Mouse (Mus musculus): ENCODE measurements around the gene Stx12. TPM values are rescaled to one million over a fixed set of nuclear protein-coding genes. Genes with fewer than 3 reads are reported as not detected.

Gene Stx12
- polyA plus RNA-seq, 1 experiment from 2014 or later = 174 TPM

- no peaks in the 10 kb centered on the region for H3K4me1 ChIP-seq (ENCODE audit: control insufficient read depth, insufficient read depth, low read length)
- H3K9me3 ChIP-seq (replicated peaks; ENCODE audit: control insufficient read depth, low read length, poor library complexity, severe bottlenecking) = no peaks in the 10 kb centered on the region
- no peak for ATAC-seq
- WGBS = 90% methylated on average over 6 of the region's 6 CpGs
- no peak overlapping the region for H3K9ac ChIP-seq (ENCODE audit: low read depth, low read length)
- no peaks in the 10 kb centered on the region for H3K27me3 ChIP-seq (ENCODE audit: control insufficient read depth, insufficient read depth, low read depth, low read length)
- H3K27ac ChIP-seq (ENCODE audit: low read length) = no peak overlapping the region
- H3K36me3 ChIP-seq (ENCODE audit: control insufficient read depth, insufficient read depth, low read length) = peaks cover 40% of the 10 kb centered on the region
- no peak overlapping the region for H3K4me3 ChIP-seq (ENCODE audit: low read depth, low read length)
- no peak overlapping the region for H3K4me2 ChIP-seq (ENCODE audit: low read length)
These were observed 27.8 kb upstream of the Stx12 start for GRCm38 (mm10) chr4:132912156-132912555.

GRCm38 (mm10) chr4:132905843-132906360, 21.6 kb upstream of the Stx12 start:
- Histone ChIP-seq H3K4me1 (ENCODE audit: control insufficient read depth, insufficient read depth, low read length) (no peaks in the 10 kb centered on the region), H3K4me3 (ENCODE audit: low read depth, low read length) (no peak overlapping the region), H3K9ac (ENCODE audit: low read depth, low read length) (no peak overlapping the region), H3K9me3 (replicated peaks; ENCODE audit: control insufficient read depth, low read length, poor library complexity, severe bottlenecking) (no peaks in the 10 kb centered on the region), H3K27me3 (ENCODE audit: control insufficient read depth, insufficient read depth, low read depth, low read length) (no peaks in the 10 kb centered on the region), H3K36me3 (ENCODE audit: control insufficient read depth, insufficient read depth, low read length) (peaks cover 22% of the 10 kb centered on the region), H3K27ac (ENCODE audit: low read length) (0 out of 2 replicates have a peak overlapping the region, but pooled peaks have one; percentile 12), H3K4me2 (ENCODE audit: low read length) (no peak overlapping the region)
- no peak for ATAC-seq
- 90% methylated on average over 5 of the region's 5 CpGs for WGBS

GRCm38 (mm10) chr4:132904765-132905309, 20.5 kb upstream of the Stx12 start:
- Histone ChIP-seq H3K4me3 (ENCODE audit: low read depth, low read length) (no peak overlapping the region), H3K36me3 (ENCODE audit: control insufficient read depth, insufficient read depth, low read length) (peaks cover 17% of the 10 kb centered on the region), H3K4me2 (ENCODE audit: low read length) (no peak overlapping the region), H3K4me1 (ENCODE audit: control insufficient read depth, insufficient read depth, low read length) (no peaks in the 10 kb centered on the region), H3K9ac (ENCODE audit: low read depth, low read length) (no peak overlapping the region), H3K9me3 (replicated peaks; ENCODE audit: control insufficient read depth, low read length, poor library complexity, severe bottlenecking) (no peaks in the 10 kb centered on the region), H3K27me3 (ENCODE audit: control insufficient read depth, insufficient read depth, low read depth, low read length) (no peaks in the 10 kb centered on the region), H3K27ac (ENCODE audit: low read length) (no peak overlapping the region)
- ATAC-seq = no peak
- 88% methylated on average over 9 of the region's 9 CpGs for WGBS

GRCm38 (mm10) chr4:132904071-132904470, 19.8 kb upstream of the Stx12 start:
- Histone ChIP-seq H3K9me3 (replicated peaks; ENCODE audit: control insufficient read depth, low read length, poor library complexity, severe bottlenecking) (no peaks in the 10 kb centered on the region), H3K27me3 (ENCODE audit: control insufficient read depth, insufficient read depth, low read depth, low read length) (no peaks in the 10 kb centered on the region), H3K36me3 (ENCODE audit: control insufficient read depth, insufficient read depth, low read length) (peaks cover 12% of the 10 kb centered on the region), H3K4me1 (ENCODE audit: control insufficient read depth, insufficient read depth, low read length) (no peaks in the 10 kb centered on the region), H3K4me3 (ENCODE audit: low read depth, low read length) (no peak overlapping the region), H3K4me2 (ENCODE audit: low read length) (no peak overlapping the region), H3K9ac (ENCODE audit: low read depth, low read length) (no peak overlapping the region), H3K27ac (ENCODE audit: low read length) (no peak overlapping the region)
- 94% methylated on average over 2 of the region's 2 CpGs for WGBS
- ATAC-seq = no peak

GRCm38 (mm10) chr4:132898197-132898596, 13.9 kb upstream of the Stx12 start:
- Histone ChIP-seq H3K9ac (ENCODE audit: low read depth, low read length) (no peak overlapping the region), H3K9me3 (replicated peaks; ENCODE audit: control insufficient read depth, low read length, poor library complexity, severe bottlenecking) (no peaks in the 10 kb centered on the region), H3K27ac (ENCODE audit: low read length) (no peak overlapping the region), H3K4me2 (ENCODE audit: low read length) (no peak overlapping the region), H3K36me3 (ENCODE audit: control insufficient read depth, insufficient read depth, low read length) (0 out of 2 replicates have a peak, but pooled peaks cover 2% of the 10 kb centered on the region), H3K27me3 (ENCODE audit: control insufficient read depth, insufficient read depth, low read depth, low read length) (no peaks in the 10 kb centered on the region), H3K4me1 (ENCODE audit: control insufficient read depth, insufficient read depth, low read length) (peaks cover 17% of the 10 kb centered on the region), H3K4me3 (ENCODE audit: low read depth, low read length) (no peak overlapping the region)
- ATAC-seq = no peak
- WGBS = 94% methylated on average over 9 of the region's 9 CpGs

- H3K4me1 ChIP-seq (ENCODE audit: control insufficient read depth, insufficient read depth, low read length) = peaks cover 17% of the 10 kb centered on the region
- peak overlapping the region; percentile 76 for H3K27ac ChIP-seq (ENCODE audit: low read length)
- no peaks in the 10 kb centered on the region for H3K27me3 ChIP-seq (ENCODE audit: control insufficient read depth, insufficient read depth, low read depth, low read length)
- peak overlapping the region; percentile 38 for H3K4me2 ChIP-seq (ENCODE audit: low read length)
- no peaks in the 10 kb centered on the region for H3K9me3 ChIP-seq (replicated peaks; ENCODE audit: control insufficient read depth, low read length, poor library complexity, severe bottlenecking)
- peak; percentile 56; the same call in 1 of the 2 replicates for ATAC-seq
- no peaks in the 10 kb centered on the region for H3K36me3 ChIP-seq (ENCODE audit: control insufficient read depth, insufficient read depth, low read length)
- 0 out of 2 replicates have a peak overlapping the region, but pooled peaks have one; percentile 52 for H3K9ac ChIP-seq (ENCODE audit: low read depth, low read length)
- 3% methylated on average over 7 of the region's 7 CpGs for WGBS
- H3K4me3 ChIP-seq (ENCODE audit: low read depth, low read length) = no peak overlapping the region
These were observed 10.1 kb upstream of the Stx12 start for GRCm38 (mm10) chr4:132894402-132894801.

GRCm38 (mm10) chr4:132884844-132885374, 600 bp upstream of the Stx12 start:
- peak overlapping the region; percentile 98 for H3K4me3 ChIP-seq (ENCODE audit: low read depth, low read length)
- no peaks in the 10 kb centered on the region for H3K36me3 ChIP-seq (ENCODE audit: control insufficient read depth, insufficient read depth, low read length)
- peak overlapping the region; percentile 87; the same call in 1 of the 2 replicates for H3K27ac ChIP-seq (ENCODE audit: low read length)
- no peaks in the 10 kb centered on the region for H3K9me3 ChIP-seq (replicated peaks; ENCODE audit: control insufficient read depth, low read length, poor library complexity, severe bottlenecking)
- ATAC-seq = peak; percentile 34; the same call in 1 of the 2 replicates
- no peaks in the 10 kb centered on the region for H3K27me3 ChIP-seq (ENCODE audit: control insufficient read depth, insufficient read depth, low read depth, low read length)
- WGBS = 12% methylated on average over 9 of the region's 9 CpGs
- H3K4me1 ChIP-seq (ENCODE audit: control insufficient read depth, insufficient read depth, low read length) = peaks cover 27% of the 10 kb centered on the region
- peak overlapping the region; percentile 66 for H3K4me2 ChIP-seq (ENCODE audit: low read length)
- H3K9ac ChIP-seq (ENCODE audit: low read depth, low read length) = peak overlapping the region; percentile 95

GRCm38 (mm10) chr4:132883561-132884063, 697 bp downstream of the Stx12 start:
- 3% methylated on average over 21 of the region's 21 CpGs for WGBS
- ATAC-seq = no peak; the same call in 1 of the 2 replicates
- H3K36me3 ChIP-seq (ENCODE audit: control insufficient read depth, insufficient read depth, low read length) = no peaks in the 10 kb centered on the region
- no peaks in the 10 kb centered on the region for H3K27me3 ChIP-seq (ENCODE audit: control insufficient read depth, insufficient read depth, low read depth, low read length)
- no peaks in the 10 kb centered on the region for H3K9me3 ChIP-seq (replicated peaks; ENCODE audit: control insufficient read depth, low read length, poor library complexity, severe bottlenecking)
- peak overlapping the region; percentile 98 for H3K4me3 ChIP-seq (ENCODE audit: low read depth, low read length)
- H3K4me2 ChIP-seq (ENCODE audit: low read length) = peak overlapping the region; percentile 66
- peaks cover 27% of the 10 kb centered on the region for H3K4me1 ChIP-seq (ENCODE audit: control insufficient read depth, insufficient read depth, low read length)
- H3K9ac ChIP-seq (ENCODE audit: low read depth, low read length) = peak overlapping the region; percentile 95
- H3K27ac ChIP-seq (ENCODE audit: low read length) = peak overlapping the region; percentile 87

All from midbrain, embryonic 16.5 days (tissue).